Mouse (Mus musculus): ENCODE data around the gene Tmem189.

- no peak for TF ChIP-seq CTCF (IDR thresholded peaks at IDR 0.05; ENCODE audit: borderline replicate concordance, insufficient read depth, low read depth, low read length)
- TF ChIP-seq POLR2A (IDR thresholded peaks at IDR 0.05; ENCODE audit: borderline replicate concordance, insufficient read depth, low read length): no peak
Measured at GRCm38 (mm10) chr2:167701472-167701871, 11.8 kb upstream of the Tmem189 start.

All from cerebellum, adult 2 months (tissue).